Mouse (Mus musculus) hindbrain, embryonic 11.5 days (tissue): ENCODE results near the gene Lypla2. TPM values are rescaled to one million over a fixed set of nuclear protein-coding genes. Genes with fewer than 3 reads are reported as not detected.
A peak's percentile ranks its signal among the peaks of the same experiment; 100 is the strongest.

Source experiments
- ATAC-seq: fragments of 200-750 bp; cut with Nextera tagmentation; 2 replicates; pipeline ENCODE4 v1.8.0; 2017; ENCODE audit warnings: mild to moderate bottlenecking, moderate TSS enrichment, moderate library complexity; ENCODE audit not compliant: low FRiP score
- DNase-seq: peaks from one replicate; pipeline ENCODE4 v3.0.0-alpha.2; 2015; ENCODE audit warnings: low spot score
- H3K27ac ChIP-seq: fragments of 300-500 bp; sonication (generic); 2 replicates; pipeline ENCODE4 v1.5.1; 2014; ENCODE audit warnings: mild to moderate bottlenecking, low read depth, low read length
- H3K27me3 ChIP-seq: fragments of 300-500 bp; sonication (generic); 2 replicates; pipeline ENCODE4 v1.6.1; 2014; ENCODE audit warnings: mild to moderate bottlenecking, low read length, moderate library complexity, mixed read lengths; ENCODE audit not compliant: control insufficient read depth, insufficient read depth
- H3K36me3 ChIP-seq: fragments of 300-500 bp; sonication (generic); 2 replicates; pipeline ENCODE4 v1.6.1; 2014; ENCODE audit warnings: mild to moderate bottlenecking, low read length, moderate library complexity, mixed read lengths; ENCODE audit not compliant: control insufficient read depth, insufficient read depth
- H3K4me1 ChIP-seq: fragments of 300-500 bp; sonication (generic); replicated peaks from 2 replicates; pipeline ENCODE4 v1.6.1; 2014; ENCODE audit warnings: low read length, mixed read lengths; ENCODE audit not compliant: control insufficient read depth, insufficient read depth
- H3K4me2 ChIP-seq: fragments of 300-500 bp; sonication (generic); replicated peaks from 2 replicates; pipeline ENCODE4 v1.6.1; 2014; ENCODE audit warnings: mild to moderate bottlenecking, low read depth, low read length
- H3K4me3 ChIP-seq: fragments of 300-500 bp; sonication (generic); 2 replicates; pipeline ENCODE4 v1.5.1; 2014; ENCODE audit warnings: low read depth, low read length
- H3K9ac ChIP-seq: fragments of 300-500 bp; sonication (generic); 2 replicates; pipeline ENCODE4 v1.6.1; 2014; ENCODE audit warnings: low read depth, low read length
- H3K9me3 ChIP-seq: fragments of 300-500 bp; sonication (generic); 2 replicates; pipeline ENCODE4 v1.6.1; 2016; ENCODE audit warnings: low read length; ENCODE audit not compliant: control insufficient read depth
- WGBS: fragments of 180-500 bp; shearing (Covaris S2); extraction: QIAGEN DNeasy Blood & Tissue Kit; methylation state at CpG from one replicate; pipeline ENCODE4 v1.1.7; 2014; 5-methylcytosine and 5-hydroxymethylcytosine counted together
- polyA plus RNA-seq: library from polyadenylated mRNA; unstranded; fragments of >200 nt; fragmentation: Nextera tagmentation; extraction: Ambion mirVana; gene quantifications from 2 replicates; pipeline ENCODE4 v1.2.1, GENCODE M21; 2014

Gene Lypla2
- polyA plus RNA-seq, 1 experiment from 2014 or later, result 143 TPM

DNA sequence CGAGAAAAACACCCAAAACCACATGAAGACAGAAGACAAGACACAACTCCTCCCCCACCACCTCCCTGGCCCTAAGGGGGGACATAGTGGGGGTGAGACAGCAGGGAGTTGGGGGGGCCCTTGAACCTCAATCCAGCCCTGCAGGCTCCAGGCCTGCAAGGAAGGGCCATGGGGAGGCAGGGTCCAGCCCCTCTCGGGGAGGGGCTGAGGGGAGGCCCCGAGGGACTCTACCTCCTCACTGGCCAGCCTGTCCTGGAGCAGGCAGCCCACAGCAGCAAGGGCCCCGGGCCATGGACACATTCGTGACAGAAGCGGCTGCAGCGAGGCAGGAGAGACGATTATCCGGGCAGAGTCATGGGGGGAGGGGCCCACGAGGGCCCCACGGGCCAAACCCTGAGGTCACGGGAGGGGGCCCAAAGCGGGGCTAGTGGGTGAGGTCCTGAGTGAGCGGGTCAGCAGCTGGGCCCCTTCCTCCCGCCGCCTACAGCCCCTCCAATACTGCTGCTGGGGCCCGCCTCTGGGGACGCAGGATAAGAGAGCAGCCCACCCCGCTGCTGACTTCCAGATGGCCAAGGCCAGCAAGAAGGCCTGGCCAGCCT, 4.1 kb downstream of the Lypla2 start:
- 71% methylated on average over 19 of the region's 19 CpGs for WGBS
- Histone ChIP-seq H3K9me3 (no peaks in the 10 kb centered on the region), H3K4me1 (peaks cover 7% of the 10 kb centered on the region; the same call in 1 of the 2 replicates), H3K27me3 (no peaks in the 10 kb centered on the region), H3K4me2 (no peak overlapping the region), H3K4me3 (no peak overlapping the region), H3K27ac (no peak overlapping the region), H3K9ac (no peak overlapping the region), H3K36me3 (peaks cover 27% of the 10 kb centered on the region)
- ATAC-seq, result no peak
- DNase-seq, result no peak

DNA sequence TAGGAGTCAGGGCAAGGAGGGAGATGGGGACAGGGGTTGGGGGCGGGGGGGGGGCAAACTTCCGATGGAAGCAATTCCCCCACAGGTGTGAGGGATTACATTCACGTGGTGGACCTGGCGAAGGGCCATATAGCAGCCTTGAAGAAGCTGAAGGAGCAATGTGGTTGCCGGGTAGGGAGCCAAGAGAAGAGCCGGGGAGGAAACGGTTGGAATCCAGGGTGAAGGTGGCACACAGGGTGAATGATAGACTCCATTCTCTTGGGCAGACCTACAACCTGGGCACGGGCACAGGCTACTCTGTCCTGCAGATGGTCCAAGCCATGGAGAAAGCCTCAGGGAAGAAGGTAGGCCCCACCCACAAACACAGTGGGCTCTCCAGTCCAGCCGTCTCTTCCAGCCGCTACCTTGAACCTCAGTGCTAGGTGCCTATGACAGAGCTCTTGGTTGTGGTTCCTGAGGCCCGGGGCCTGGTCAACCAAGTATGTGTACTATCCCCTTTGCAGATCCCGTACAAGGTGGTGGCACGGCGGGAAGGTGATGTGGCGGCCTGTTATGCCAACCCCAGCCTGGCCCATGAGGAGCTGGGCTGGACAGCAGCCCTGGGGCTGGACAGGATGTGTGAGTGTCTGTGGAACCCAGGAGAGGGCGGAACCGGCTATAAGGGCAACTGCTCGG, 5.2 kb downstream of the Lypla2 start:
- H3K36me3 ChIP-seq, result peaks cover 27% of the 10 kb centered on the region
- H3K9me3 ChIP-seq, result no peaks in the 10 kb centered on the region
- H3K4me3 ChIP-seq, result no peak overlapping the region
- ATAC-seq (no peak), DNase-seq (no peak)
- H3K27ac ChIP-seq, result no peak overlapping the region
- H3K4me2 ChIP-seq, result no peak overlapping the region
- 91% methylated on average over 18 of the region's 18 CpGs for WGBS
- no peak overlapping the region for H3K9ac ChIP-seq
- H3K27me3 ChIP-seq, result no peaks in the 10 kb centered on the region
- peaks cover 7% of the 10 kb centered on the region; the same call in 1 of the 2 replicates for H3K4me1 ChIP-seq

- Histone ChIP-seq H3K4me3 (no peak overlapping the region), H3K9me3 (no peaks in the 10 kb centered on the region), H3K27ac (no peak overlapping the region), H3K9ac (no peak overlapping the region), H3K27me3 (no peaks in the 10 kb centered on the region), H3K4me2 (no peak overlapping the region), H3K36me3 (peaks cover 27% of the 10 kb centered on the region), H3K4me1 (peaks cover 4% of the 10 kb centered on the region; the same call in 1 of the 2 replicates)
- DNase-seq, result no peak
- ATAC-seq, result no peak
- 95% methylated on average over 16 of the region's 16 CpGs for WGBS
These were observed 6.1 kb downstream of the Lypla2 start for GRCm38 (mm10) chr4:135966283-135966682.

DNA sequence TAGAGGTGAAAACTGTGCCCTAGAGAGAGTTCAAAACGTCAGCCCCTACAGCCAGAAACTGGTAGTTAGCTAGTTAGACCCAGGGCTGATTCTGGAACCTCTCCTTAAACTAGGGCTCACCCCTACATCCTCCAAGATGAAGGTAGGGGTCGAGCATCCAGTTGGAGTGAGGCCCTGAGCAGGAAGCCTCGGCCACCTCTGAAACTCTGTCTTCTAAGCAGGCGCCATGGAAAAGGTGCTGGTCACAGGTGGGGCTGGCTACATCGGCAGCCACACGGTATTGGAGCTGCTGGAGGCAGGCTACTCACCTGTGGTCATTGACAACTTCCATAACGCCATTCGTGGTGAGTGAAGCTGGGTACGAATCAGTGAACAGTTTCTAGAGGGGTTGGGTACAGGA, 7.3 kb downstream of the Lypla2 start:
- no peak overlapping the region for H3K4me2 ChIP-seq
- WGBS, result 84% methylated on average over 9 of the region's 9 CpGs
- H3K36me3 ChIP-seq, result peaks cover 25% of the 10 kb centered on the region
- DNase-seq (no peak), ATAC-seq (no peak)
- no peak overlapping the region for H3K4me3 ChIP-seq
- H3K27me3 ChIP-seq, result no peaks in the 10 kb centered on the region
- no peaks in the 10 kb centered on the region for H3K9me3 ChIP-seq
- no peak overlapping the region for H3K27ac ChIP-seq
- H3K9ac ChIP-seq, result no peak overlapping the region
- H3K4me1 ChIP-seq, result peaks cover 3% of the 10 kb centered on the region; the same call in 1 of the 2 replicates

DNA sequence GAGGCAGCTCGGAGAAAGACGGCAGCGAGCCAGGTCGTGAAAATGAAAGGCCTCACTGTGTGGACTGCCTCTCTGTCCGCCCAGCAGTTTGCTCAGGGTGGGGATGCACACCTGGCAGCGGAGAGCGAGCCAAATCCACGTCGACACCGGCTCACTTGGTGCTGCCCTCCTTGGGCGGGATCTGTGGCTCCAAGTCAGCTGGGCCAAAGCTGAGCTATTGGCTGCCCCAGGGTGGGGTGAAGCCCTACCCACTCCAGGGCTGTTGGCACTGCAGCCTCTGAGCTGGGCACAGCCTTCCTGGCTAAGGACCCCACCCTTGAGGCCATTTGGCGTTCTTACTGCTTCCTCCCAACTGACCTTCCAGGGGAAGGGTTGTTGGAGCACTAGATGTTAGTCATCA, 8.0 kb downstream of the Lypla2 start:
- Histone ChIP-seq H3K27me3 (no peaks in the 10 kb centered on the region), H3K4me3 (peak overlapping the region; percentile 73), H3K36me3 (peaks cover 18% of the 10 kb centered on the region), H3K27ac (no peak overlapping the region), H3K9ac (peak overlapping the region; percentile 73), H3K4me1 (peaks cover 3% of the 10 kb centered on the region; the same call in 1 of the 2 replicates), H3K4me2 (peak overlapping the region; percentile 94), H3K9me3 (no peaks in the 10 kb centered on the region)
- 6% methylated on average over 12 of the region's 12 CpGs for WGBS
- DNase-seq (no peak), ATAC-seq (no peak)

DNA sequence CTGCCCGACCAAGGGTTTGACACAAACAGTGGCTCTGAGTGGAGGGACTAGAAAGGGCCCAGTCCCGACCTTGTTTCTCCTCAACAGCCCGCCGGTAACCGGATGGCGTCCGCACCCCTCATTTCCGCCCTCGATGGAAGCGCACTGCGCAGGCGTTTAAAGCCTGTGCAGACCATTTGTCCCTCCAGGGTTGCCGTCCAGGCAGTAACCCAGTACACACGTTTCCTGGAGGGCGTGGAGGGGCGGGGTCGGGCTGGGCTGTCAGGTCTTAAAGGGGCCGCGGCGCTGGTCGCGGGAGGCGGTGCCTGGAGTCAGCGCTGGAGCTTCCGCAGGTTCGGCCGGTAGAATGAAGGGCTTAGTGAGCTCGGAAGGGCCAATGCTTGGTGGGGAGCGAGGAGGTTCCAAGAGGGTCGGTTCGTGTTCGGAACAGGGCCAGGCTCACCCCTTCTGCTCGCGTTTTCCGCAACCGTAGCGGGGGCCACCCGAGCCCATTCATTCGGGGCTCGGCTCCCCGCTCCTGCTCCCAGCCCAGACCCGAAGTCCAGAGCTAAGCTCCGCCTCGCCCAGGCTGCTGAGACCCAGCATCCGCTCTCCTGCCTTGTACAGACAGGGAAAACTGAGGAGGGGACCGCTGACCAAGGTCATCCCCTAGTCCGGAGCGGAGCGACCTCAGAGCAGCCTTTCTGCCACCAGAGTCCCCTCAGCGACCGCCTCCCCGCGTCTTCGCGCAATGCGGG, 8.8 kb downstream of the Lypla2 start, which contains the start of gene Gale:
TSS of gene Gale (plus strand) at position 271 of the 737 bp plus-strand sequence.
- peaks cover 3% of the 10 kb centered on the region; the same call in 1 of the 2 replicates for H3K4me1 ChIP-seq
- peak; percentile 90 for ATAC-seq
- H3K4me2 ChIP-seq, result peak within 1 kb of the TSS; percentile 94
- no peaks in the 10 kb centered on the region for H3K27me3 ChIP-seq
- peak within 1 kb of the TSS; percentile 73 for H3K4me3 ChIP-seq
- H3K36me3 ChIP-seq, result peaks cover 12% of the 10 kb centered on the region
- H3K27ac ChIP-seq, result peak within 1 kb of the TSS; percentile 70
- no peaks in the 10 kb centered on the region for H3K9me3 ChIP-seq
- WGBS, result under 1% methylated on average over 56 of the region's 56 CpGs
- peak; percentile 97 for DNase-seq
- peak within 1 kb of the TSS; percentile 89 for H3K9ac ChIP-seq

DNA sequence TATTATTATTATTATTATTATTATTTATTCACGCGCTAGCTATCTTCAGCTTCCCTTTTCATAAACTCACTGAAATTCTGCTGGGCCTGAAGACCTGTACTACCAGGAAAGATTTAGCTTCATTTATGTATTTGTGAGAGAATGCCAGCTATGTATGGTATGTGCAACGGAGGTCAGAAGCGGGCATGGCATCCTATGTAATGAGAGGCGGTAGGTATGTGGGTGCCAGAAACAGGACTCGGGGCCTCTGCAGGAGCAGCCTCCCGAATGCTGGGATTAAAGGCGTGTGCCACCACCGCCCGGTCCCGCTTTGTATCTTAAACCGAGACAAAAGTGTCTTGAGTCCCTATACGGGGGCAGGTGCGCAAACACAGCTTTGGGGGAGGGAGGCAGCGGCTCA, 9.5 kb downstream of the Lypla2 start:
- 6% methylated on average over 15 of the region's 15 CpGs for WGBS
- H3K4me2 ChIP-seq, result peak overlapping the region; percentile 94
- no peak for DNase-seq
- H3K4me1 ChIP-seq, result peaks cover 3% of the 10 kb centered on the region; the same call in 1 of the 2 replicates
- peak overlapping the region; percentile 73 for H3K4me3 ChIP-seq
- no peaks in the 10 kb centered on the region for H3K9me3 ChIP-seq
- H3K27me3 ChIP-seq, result no peaks in the 10 kb centered on the region
- H3K9ac ChIP-seq, result peak overlapping the region; percentile 89
- H3K36me3 ChIP-seq, result peaks cover 6% of the 10 kb centered on the region; the same call in 1 of the 2 replicates
- peak; percentile 15; the same call in 1 of the 2 replicates for ATAC-seq
- peak overlapping the region; percentile 70 for H3K27ac ChIP-seq

DNA sequence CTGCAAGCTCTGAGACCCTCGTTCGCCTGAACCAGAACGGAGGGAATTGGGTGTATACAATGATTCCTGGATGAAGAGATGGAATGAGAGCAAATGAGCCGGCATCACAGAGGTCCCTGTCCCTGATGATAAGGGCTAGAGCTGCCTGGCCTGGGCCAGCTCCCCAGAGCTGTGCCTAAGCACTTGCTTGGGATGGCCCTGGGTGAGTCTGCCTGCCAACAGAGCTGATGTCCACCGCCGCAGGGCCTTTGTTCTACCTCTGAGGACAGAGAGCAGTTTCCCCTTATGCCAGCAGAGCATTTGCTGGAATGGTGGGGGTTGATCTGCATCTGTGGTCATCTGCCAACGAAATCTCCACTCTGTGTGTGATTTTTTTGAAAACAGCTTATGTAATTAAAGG, 10.2 kb downstream of the Lypla2 start:
- Histone ChIP-seq H3K4me3 (no peak overlapping the region), H3K9me3 (no peaks in the 10 kb centered on the region), H3K4me2 (no peak overlapping the region), H3K4me1 (peaks cover 3% of the 10 kb centered on the region; the same call in 1 of the 2 replicates), H3K27me3 (no peaks in the 10 kb centered on the region), H3K9ac (no peak overlapping the region), H3K27ac (no peak overlapping the region), H3K36me3 (peaks cover 2% of the 10 kb centered on the region; the same call in 1 of the 2 replicates)
- ATAC-seq (no peak), DNase-seq (no peak)
- 85% methylated on average over 7 of the region's 7 CpGs for WGBS
